Mouse (Mus musculus) liver, postnatal 0 days (tissue): Measurements from ENCODE around the gene Tacr2.

ENCODE experiments used
- CTCF ChIP-seq: sonication (generic); IDR thresholded peaks from 2 replicates; pipeline ENCODE4 v1.5.1; 2016; ENCODE audit warnings: antibody characterized with exemption, low read depth
- EP300 ChIP-seq: IDR thresholded peaks from 2 replicates; pipeline ENCODE4 v1.6.1; 2016; ENCODE audit warnings: antibody characterized with exemption, low read depth, mild to moderate bottlenecking

DNA sequence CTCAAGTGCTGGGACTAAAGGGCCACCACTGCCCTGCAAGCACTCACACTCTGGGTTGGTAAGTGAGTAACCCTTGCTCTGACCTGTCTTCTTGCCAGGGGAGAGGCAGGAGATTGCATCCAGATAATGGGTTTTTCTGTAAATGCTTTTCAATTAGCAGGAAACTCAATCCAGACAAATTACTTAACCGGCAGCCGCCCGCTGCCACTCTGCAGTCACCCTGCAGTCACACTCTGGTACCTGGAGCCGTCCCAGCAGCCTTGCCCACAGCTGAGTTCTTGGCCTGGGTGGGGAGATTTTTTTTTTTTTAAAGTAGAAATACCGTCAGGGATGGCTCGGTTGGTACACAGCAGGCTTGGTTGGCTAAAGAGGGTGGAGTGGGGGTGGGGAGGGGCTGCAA, 24.1 kb upstream of the Tacr2 start:
- TF ChIP-seq CTCF: no peak
- no peak for TF ChIP-seq EP300
